Mouse (Mus musculus) left cerebral cortex, adult 18-20 months (tissue): ENCODE measurements around the gene Gm21915. TPM values are rescaled to one million over a fixed set of nuclear protein-coding genes. Genes with fewer than 3 reads are reported as not detected.
A peak's percentile ranks its signal among the peaks of the same experiment; 100 is the strongest.

Source experiments
- DNase-seq, 2 experiments: peaks; one replicate each; pipeline ENCODE4 v3.0.0; 2021 to 2022; ENCODE audit warnings: low spot score in 2 of 2, mixed read lengths in 1 of 2
- long read RNA-seq, 2 experiments: library from polyadenylated mRNA; stranded (forward); transcript quantifications; one replicate each; pipeline ENCODE4 v2.0.0; 2021
- total RNA-seq, 2 experiments: library from RNA; stranded (reverse); gene quantifications; 2 replicates each; pipeline ENCODE4 v1.2.3; 2021

Gene Gm21915
- not detected for total RNA-seq
- long read RNA-seq, experiment 1: 0 reads
- long read RNA-seq, experiment 2: 0 reads

DNA sequence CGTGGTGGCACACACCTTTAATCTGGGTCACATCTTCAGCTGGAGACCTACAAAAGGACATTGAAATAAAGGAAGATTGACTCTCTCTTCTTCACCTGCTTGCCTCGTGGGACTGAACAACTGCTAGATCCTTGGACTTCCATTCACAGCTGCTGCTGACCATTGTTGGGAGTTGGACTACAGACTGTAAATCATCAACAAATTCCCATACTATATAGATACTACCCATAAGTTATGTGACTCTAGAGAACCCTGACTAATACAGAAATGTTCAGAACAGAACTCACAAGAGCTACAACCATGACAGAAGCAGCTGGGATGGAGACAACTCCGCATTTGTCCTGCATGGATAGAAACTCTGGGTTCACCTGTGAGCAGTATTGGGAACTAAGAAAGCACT, at the start of gene Gm21915:
Gm21915 (plus strand) TSS at position 301 of the 400 bp plus-strand sequence.
- no peak for DNase-seq

DNA sequence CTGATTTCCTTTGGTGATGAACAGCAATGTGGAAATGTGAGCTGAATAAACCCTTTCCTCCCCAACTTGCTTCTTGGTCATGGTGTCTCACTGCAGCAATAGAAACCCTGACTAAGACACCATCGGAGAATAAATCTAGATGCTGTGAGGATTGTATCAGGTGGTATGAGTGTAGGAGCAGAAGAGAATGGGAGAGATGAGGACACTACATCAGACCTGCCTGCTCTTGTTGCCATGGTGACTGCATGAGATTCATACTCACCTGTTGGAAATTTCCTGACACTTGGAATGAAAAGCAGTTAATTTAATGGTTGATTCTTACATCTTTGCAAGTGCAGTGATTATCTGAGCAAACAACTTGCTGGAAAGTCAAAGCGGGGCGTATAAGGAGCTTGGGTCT, 48.1 kb upstream of the Gm21915 start:
- DNase-seq: no peak

DNA sequence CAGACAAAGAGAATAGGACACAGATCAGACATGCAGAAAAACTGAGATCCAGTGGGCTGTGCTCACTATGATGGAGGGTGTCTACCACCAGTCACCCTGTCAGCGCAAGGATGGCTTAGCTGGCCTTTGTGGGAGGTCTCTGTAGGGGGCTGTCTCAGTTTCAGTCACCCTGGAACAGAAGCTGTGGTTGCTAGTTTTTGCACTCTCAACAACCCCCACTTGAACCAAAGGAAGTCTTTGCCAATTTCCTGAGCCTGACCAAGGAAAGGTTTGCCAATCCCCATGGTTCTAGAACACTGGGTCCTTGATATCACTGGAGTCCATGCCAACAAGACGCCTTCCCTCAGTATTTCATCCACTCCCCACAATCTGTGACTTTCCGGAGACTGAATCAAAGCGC, 47.6 kb upstream of the Gm21915 start:
- no peak for DNase-seq

DNA sequence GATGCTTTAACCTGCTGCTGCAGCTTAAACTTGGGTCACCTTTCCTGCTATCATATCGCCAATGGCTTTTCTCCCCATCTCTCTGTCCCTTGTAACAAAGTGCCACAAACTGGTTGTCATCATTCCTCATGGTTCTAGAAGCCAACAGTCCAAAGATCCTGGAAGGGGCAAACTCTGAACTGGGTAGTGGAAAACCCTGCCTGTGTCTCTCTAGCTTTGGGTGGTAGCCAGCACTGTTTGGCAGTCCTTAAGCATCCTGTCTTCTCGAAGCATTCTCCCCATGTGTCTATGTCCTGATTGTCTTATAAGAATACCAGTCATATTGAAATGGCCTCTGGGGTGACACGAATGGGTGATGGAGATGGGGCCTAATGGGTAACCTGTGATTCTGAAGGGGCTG, 45.1 kb upstream of the Gm21915 start:
- no peak for DNase-seq

DNA sequence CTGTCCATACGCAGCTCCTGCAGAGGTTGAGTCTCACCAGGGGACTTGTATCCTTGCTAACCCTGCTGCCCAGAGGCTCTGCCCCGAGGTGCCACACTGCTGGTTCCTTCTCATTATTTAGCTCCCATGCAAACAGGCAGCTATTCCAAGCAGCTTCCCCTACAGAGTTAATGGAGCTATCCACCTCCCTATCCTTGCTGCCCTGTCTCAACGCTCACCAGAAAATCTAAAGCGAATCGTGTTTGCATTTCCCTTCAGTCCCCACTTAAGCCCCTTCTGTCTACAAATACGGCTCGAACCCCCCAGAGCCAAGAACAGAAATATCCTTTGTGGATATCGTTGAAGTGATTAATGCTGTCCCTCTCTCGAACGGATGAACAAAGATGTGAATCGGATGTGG, 43.8 kb upstream of the Gm21915 start:
- no peak for DNase-seq

DNA sequence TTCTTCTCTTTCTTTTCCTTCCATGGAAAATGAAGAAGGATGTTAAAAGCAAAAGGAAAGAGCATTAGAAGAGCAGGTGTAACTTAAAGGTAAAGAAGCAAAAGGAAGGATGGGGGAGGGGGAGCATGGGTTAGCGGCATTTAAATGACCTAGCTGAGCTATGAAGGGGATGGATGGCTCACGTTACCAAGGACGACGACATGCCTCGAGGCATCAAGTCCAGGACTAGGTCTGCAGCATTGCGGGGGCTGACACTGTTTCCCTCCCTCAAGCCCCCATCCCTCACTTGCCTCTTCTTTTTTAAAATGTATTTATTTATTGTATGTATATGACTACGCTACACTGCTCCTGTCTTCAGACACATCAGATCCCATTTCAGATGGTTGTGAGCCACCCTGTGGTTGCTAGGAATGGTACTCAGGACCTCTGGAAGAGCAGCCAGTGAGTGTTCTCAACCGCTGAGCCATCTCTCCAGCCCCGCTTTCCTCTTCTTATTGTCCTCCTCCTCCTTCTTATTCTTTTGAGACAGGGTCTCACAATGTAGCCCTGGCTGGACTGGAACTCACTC, 43.2 kb upstream of the Gm21915 start:
- DNase-seq: no peak

DNA sequence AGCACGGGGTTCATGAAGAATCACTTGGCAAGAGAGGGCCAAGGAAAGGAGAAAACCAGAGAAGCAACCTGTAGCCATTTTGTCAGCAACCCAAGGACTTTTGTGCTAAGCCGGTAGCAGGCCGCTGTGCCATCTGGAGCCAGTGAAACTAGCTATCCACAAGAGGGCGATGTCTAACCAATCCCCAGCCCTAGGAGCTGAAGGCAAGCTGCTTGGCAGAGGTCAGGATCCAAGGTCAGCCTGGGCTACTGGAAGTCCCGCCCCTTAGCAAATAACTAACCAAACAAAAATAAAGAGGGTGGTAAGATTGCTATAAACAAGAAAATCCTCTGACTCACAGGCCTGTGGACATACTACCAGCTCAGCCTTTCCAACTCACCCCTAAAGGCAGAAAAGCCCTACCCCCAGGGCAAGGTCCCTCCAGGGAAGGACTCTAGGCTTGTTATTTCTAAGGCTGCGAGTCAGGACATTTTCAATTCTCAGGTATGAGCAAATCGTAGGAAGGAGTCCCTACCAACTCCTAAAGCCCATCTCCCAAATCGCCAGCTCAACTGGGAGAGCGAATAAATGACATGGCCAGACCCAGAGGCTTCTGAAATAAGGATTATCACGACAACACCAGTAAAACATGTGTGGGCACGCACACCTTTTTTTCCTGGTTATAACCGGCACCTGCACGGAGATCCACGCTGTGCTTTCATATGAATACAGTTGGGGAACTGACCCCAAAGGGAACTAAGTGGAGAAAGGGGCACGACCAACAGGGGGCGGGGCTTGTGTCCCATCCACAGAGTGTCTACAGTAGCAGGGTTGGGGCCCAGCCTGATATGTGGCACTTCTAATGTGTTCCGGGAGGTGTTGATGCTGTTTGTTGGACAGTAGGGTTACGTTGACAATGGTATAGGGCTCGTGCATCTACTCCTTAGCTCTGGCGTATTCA, 42.0 kb upstream of the Gm21915 start:
- DNase-seq: peak; percentile 59 to 68

DNA sequence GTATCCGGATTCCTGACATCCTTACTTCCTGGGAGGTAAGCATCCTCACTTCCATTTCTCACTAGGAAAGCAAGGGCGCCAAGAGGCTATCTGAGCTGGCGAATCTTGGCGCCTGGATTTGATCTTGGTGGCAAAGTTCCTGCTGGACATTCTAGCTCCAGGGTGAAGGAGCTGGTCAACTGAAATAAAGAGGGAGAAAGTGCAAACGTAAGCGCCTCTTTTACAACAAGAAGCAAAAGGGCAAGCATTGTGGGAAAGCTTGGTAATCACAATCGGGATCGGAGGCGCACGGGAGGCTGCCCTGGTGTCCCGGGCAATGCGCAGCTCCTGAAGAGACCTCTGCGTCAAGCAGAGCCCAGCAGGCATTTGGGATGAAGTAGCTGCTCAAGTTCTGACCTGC, 41.0 kb upstream of the Gm21915 start:
- no peak for DNase-seq

DNA sequence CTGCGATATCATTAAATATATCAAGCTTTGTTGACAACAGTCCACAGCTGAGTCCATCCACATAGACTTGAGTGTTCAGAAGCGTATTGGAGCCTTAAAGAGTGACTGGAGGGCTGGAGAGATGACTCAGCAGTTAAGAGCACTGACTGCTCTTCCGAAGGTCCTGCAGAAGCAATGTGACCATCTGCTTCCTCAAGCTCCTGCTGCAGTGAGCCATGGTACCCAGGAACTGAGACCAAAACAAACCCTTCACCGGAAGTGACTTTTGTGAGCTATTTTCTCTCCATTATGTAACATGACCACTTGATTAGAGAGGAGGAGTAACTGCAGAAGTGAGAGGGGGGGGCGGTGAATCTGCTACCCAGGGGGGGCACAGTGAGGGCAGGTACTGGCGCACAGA, 39.3 kb upstream of the Gm21915 start:
- DNase-seq: no peak

DNA sequence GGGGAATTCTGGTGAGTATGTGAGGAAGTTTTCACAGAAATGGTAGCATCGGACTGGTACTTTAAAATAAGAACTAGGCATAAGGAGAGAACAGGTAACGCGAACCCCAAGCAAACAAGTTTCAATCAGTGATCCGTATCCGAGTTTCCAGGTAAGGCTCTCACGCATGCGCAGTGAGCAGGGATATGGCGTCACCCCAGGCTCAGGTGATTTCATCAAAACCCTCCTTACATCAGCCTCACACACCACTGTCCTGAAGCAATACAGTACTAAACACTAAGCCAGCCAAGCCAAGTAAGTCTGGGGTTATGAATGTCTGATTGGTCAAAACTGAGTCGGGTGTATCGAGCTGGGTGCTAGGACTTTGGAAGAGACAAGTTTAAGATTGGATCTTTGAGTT, 38.9 kb upstream of the Gm21915 start:
- no peak for DNase-seq

DNA sequence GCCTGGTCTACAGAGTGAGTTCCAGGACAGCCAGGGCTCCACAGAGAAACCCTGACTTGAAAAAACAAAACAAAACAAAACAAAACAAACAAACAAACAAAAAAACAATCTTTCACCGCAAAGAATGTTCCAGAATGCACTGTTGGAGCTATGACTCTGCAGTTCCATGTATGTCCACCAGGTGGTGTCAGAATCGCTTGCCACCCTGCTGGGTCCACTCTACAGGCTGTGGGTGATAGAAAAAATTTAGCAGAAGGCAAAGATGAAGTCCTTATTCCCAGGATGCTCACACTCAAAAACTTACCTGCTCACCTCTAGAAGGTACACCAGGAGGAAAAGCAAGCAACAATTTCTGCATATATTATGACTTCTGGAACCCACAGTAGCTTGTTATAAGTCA, 34.4 kb upstream of the Gm21915 start:
- peak; percentile 63 to 83 for DNase-seq

DNA sequence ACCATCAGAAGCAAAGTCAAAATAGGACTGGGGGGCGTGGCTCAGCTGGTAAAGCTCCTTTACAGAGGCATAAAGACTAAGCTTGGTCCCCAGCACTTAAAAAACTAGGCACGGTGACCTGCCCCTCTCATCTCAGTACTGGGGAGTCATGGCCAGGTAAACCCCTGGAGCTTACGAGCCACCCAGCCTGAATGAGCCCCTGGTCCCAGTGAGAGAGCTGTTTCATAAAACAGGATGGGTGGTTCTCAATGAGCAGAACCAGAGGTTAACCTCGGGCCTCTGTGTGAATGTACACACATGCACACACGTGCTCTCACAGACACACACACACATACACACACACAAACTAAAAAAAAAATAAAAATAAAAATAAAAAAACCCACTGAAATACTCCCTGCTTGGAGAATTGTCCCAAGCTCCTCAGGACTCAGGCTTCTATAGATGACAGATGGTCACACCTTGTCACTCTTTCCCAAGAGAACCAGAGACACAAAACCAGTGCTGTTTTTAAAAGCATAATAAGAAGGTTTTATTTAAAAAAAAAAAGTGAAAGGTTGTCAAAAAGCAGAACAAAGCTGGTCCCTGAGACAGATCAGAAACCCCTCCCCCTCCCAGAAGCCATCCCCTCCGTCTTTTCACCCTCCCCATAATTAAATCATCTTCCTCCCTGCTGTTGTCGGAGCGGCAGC, 32.6 kb upstream of the Gm21915 start:
- DNase-seq: no peak

DNA sequence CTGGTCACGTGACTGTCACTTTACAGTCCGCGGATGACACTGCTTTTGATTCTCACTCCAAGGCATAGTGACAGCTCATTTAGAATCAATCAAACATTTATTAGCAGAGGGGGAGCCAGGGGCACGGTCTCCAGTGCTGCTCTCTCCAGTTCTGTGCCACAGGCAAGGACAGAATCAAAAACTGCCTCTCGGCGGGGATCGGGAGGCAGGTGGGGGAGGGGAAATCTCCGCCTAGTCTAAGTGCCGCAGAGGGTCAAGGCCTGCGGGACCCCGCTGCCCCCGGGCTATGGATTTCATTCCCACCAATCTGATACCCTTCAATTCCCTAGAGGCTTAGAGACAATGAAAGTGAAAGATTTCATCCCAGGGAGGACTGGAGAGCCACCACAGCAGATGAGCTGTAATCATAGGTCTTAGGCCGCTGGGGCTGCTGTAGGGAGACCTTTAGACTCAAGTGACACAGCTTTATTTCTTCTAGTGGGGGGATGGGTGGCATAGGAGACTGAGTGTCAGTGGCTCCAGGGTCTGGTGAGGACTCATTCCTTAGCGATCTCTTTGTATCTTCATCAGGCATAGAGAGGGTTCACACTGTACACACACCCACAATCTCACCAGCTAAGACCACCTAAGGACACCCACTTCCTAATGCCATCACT, 31.9 kb upstream of the Gm21915 start:
- peak in 1 of 2 experiments; percentile 25 for DNase-seq

DNA sequence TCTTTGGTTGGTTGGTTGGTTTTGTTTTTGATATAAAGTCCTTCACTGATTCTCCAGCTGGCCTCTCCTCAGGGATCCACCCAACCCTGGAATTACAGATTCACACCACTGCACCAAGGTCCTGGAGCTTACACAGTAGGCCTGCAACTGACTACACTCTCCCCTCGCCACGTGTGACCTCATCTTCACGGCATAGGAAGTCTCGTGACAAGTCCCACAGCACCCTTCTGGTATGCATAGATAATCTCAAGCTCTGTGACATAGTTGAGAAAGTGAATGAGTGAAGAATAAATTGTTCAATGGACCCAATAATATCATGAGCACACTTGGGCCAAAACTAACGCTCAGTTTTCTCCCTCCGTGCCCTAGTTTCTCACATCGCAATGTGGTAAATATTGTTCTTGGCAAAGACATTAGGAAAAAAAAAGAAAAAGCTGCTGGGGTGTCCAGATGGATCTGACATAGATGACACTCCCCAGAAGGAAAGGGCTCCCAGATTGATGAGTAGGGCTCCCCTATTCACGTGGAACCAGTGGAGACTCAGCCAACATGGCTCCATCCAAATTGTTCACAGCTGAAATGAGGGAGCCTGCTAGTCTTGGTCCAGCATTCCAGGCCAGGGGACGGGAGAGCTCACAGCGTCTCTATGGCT, 30.8 kb upstream of the Gm21915 start:
- no peak for DNase-seq

DNA sequence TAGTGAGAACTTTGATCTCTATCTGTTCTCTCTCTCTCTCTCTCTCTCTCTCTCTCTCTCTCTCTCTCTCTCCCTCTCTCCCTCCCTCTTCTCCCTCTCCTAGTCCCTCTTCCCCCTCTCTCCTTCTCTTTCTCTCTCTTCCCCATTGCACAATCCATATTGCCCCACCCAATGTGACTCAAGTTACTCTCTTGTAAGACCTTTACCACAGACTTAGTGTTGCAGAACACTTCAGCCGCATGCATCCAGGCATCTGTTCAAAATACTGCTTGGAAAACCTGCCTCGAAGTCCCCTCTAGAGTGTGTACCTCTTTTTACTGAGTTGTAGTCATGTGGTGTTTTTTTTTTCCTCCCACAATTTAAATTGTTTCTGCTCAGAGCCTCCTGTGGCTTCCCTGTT, 29.1 kb upstream of the Gm21915 start:
- DNase-seq: no peak

DNA sequence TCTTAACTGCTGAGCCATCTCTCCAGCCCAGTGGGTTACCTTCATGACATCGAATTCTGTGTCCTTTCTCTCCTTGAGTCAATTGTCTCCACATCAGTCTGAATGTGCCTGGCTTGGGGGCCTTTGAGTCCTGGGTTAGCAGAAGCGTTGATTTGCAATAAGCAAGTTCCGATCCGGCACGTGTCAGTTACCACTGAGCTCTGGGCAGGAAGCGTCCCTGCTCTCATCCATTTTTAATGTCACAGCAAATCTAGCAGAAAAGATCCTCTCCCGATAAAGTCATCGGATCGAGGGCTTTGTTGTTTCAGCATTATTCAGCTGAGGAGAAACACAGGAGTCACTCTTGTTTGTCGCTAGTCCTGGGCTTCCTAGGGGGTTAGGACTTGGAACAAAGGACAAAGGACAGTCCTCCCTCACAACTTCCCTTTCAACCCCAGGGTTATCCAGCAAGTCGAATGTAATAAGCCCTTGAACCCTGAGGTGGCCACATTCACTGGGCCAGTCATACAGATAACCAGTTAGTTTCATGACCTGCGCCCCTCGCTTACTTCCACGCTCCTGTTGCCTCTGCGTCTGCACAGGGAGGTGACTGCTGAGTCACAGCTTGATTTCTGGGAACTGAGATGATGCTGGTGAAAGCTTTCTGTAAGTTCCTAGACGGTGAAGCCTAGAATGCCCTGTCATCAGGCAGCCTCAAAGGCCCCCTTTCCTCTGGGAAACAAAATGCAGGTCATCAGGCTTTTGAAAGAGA, 27.8 kb upstream of the Gm21915 start:
- no peak for DNase-seq

DNA sequence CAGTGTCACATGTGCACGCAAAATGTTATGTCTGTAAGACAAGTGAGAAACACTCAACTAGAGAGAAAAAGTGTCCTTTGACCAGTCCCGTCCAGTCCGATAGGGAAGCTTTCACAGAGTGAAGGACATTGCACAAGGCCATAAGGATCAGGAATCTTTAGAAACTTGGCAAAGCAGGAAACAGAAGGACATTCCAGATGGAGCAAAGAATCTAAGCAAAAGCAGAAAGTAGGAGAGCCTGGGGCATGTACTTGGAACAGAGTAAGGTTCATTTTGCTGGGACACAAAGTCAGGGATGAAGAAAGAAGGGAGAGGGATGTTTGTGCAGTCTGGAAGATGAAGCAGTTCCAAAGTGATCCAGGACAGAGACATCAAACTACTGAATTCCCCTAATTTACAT, 21.0 kb upstream of the Gm21915 start:
- no peak for DNase-seq

DNA sequence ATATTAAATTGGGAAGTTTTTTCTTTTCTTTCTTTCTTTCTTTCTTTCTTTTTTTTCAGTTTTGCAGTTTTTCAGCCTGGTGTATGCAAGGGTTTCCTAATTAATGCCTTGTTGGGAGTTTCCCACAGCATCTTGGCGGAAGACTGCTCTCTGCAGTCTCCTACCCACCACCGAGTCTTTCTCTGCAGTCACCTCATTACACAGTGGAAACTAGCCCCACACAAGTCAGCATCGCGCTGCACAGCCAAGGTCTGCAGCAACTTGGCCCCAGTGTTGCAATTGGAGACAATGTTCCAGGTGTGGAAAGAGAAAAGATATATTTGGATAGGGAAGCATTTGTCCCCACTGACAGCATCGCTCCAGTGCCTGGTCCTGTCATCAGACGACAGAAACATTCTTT, 20.4 kb upstream of the Gm21915 start:
- no peak for DNase-seq

DNA sequence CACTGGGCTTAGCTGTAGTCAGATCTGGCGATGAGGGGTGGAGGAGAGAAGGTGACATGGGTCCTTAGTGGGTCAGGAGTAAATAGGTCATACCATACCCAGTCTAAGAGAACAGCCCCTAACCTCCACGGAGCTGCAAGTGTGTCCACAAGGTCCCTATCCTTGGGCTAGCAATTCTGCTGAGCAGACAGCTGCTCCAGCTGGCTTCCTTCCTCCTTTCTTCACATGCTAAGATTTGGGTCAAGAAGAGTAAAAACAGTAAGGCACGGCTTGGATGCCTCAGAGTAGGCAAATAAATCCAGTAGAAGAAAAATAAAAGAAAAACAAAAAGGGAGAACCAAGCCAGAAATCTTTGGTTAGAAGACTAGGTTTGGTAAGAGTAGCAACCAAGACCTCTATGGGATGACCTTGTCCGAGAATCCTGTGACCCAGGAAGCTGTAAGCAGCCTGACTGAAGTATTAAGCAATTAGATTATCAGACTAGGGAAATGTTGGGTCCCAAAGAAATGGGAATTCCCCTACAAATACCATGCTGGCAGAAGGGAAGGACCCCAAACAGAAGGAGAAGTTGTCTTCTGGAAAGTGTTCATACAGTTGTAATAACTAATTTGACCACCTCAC, 19.1 kb upstream of the Gm21915 start:
- DNase-seq: no peak

DNA sequence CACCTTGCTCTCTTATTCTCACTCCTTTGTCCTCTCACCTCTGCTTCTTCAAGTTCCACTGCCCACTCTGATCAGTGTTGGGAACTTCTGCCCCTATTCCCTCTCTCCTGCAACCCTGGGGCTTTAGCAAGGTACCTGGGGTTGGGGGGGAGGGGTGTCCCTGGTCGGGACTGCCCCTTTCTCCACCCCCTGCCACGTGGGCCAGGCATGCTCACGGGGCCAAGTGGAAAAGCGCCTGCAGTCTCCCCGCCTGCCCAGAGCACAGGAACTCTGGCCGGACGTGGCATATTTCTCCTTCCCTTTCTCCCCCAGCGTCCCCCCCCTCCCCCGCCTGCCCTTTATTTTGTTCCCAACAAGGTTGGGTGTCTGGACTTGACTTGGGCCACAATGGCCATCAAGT, 17.7 kb upstream of the Gm21915 start:
- DNase-seq: no peak
